Mouse (Mus musculus): ENCODE measurements around the gene Hmbs.

DNA sequence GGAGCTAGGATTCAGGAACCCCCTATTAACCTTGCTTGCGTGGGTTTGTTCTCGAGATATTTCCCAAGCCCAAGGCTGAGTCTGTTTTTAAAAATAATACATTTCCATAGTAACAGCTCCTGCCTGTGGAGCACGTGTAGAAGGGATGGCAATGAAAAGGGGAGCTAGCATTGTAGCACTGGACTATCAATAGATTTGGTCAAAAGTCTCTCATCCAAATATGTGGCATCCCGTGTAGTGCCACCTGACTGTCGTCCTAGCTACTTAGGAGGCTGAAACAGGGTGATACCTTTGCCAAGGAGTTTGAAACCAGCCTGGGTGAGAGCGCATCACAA lies 23.3 kb downstream of the Hmbs start:
- TF ChIP-seq FLI1 (IDR thresholded peaks at IDR 0.05; ENCODE audit: low read length) (no peak), GATA1 (IDR thresholded peaks at IDR 0.05; ENCODE audit: borderline replicate concordance, low read length) (no peak)
